Mouse (Mus musculus) liver, postnatal 0 days (tissue): ENCODE data around the gene Tmem126a.

Experiments used
- CTCF ChIP-seq: sonication (generic); IDR thresholded peaks from 2 replicates; pipeline ENCODE4 v1.5.1; 2016; ENCODE audit warnings: antibody characterized with exemption, low read depth
- EP300 ChIP-seq: IDR thresholded peaks from 2 replicates; pipeline ENCODE4 v1.6.1; 2016; ENCODE audit warnings: antibody characterized with exemption, low read depth, mild to moderate bottlenecking

- peak; percentile 27 for TF ChIP-seq CTCF
- TF ChIP-seq EP300, result no peak
Observed at GRCm38 (mm10) chr7:90457517-90457916, 488 bp upstream of the Tmem126a start.
